Mouse (Mus musculus): ENCODE data around the gene Araf. TPM values are rescaled to one million over a fixed set of nuclear protein-coding genes. Genes with fewer than 3 reads are reported as not detected.

Araf gene
- total RNA-seq, 1 experiment from 2014 or later, result 65.5 TPM

DNA sequence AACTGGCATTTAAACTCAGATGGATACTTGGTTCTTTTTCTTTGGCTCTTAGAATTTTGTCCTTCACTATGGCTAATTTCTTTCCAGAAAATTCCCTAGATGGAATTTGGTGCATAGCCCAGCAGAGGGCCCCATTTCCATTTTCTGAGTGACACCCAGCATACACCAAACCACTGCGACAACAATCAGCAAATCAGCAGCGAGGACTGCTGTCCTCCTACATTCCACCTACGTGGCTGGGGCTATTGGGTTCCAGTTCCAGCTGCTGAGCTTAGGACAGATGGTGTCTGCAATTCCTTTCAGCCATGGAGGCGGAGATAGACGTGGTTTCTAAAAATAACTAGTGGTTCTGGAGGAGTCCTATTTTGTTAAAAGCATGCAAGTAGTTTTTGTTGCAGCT lies 31.3 kb downstream of the Araf start:
- ATAC-seq (replicated peaks; ENCODE audit: insufficient number of reproducible peaks, low FRiP score, low TSS enrichment, poor library complexity, severe bottlenecking), result no peak

DNA sequence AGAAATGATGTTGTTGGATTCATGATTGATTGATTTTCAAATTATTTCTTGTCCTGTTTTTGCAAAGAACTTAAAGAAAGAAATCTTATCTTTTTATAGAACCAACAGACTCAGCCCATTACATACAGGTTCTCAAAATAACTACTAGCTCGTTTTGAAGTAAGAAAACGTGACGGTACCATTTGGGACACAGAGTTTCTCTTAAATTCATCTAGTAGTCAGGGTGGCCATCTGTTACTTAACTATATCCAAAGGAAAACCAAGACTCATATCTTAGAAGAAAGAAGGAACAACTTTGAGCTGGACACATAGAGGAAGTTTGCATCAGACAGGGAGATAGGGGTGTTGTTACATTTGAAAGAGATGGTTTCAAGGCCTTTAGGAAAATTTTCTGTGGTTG lies 49.6 kb downstream of the Araf start:
- no peak for ATAC-seq (replicated peaks; ENCODE audit: insufficient number of reproducible peaks, low FRiP score, low TSS enrichment, poor library complexity, severe bottlenecking)

DNA sequence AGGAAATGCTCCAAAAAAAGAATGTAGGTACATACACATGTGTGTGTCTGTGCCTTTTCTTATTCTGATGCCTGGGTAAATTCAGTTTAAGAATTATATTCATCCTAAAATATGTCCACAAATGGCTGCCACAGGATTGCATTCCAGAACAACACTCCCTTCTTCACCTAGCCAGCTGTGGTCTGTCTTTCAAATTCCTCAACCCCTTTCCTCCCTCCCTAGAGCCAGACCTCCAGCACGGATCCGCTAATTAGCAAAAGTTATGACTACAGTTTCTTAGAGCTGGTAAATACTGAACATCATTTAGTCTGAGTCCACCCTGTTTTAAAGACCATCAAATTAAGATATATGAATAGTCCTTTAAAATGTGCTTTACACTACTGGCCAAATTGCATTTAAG lies 50.2 kb downstream of the Araf start:
- ATAC-seq (replicated peaks; ENCODE audit: insufficient number of reproducible peaks, low FRiP score, low TSS enrichment, poor library complexity, severe bottlenecking), result no peak

DNA sequence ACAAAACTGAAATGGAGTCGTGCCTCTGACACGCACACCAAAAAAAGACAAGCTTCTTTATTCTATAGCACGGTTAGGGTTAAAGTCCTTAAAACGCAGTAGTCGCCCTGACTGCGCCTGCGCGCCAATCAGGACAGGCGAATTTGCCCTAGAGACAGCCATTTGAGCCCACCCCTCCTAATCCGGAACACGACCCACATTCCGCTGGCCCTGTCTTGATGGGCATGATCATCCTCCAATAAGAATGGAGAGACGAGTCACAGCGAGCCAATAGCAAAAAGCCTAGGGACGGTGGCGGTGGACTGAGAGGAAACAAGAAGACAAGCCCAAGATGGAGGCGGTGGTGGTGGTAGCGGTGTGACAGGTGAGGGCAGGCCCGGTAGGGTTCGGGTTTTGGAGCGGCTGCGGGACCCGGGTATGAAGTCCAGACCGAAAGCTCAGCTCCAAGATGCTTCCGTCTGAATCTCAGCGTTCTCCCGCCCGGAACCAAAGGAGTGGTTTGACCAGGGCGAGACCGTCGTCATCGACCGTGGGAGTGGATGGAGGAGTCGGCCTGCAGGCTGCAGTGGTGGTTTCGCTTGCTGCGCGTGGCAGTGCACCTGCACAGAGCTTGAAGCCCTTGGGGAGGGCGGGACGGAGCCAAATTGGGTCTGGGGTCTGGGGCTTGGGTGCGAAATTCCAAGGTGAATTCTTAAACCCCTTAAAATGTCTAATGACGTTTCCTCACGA lies 50.8 kb downstream of the Araf start:
- peak; percentile 100 for ATAC-seq (replicated peaks; ENCODE audit: insufficient number of reproducible peaks, low FRiP score, low TSS enrichment, poor library complexity, severe bottlenecking)

DNA sequence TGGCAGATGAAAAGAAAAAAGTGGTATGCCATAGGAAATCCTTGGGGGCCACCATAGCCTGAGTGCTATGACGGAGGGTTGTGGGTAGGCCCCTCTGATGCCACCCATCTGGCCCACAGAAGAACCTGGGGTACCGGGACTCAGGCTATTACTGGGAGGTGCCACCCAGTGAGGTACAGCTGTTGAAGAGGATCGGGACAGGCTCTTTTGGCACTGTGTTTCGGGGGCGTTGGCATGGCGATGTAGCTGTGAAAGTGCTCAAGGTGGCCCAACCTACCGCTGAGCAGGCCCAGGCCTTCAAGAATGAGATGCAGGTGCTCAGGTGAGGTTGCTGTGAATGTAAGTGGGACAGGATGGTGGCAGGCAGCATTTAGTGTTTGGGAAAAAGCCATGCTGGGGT lies 56.2 kb downstream of the Araf start:
- ATAC-seq (replicated peaks; ENCODE audit: insufficient number of reproducible peaks, low FRiP score, low TSS enrichment, poor library complexity, severe bottlenecking), result no peak

DNA sequence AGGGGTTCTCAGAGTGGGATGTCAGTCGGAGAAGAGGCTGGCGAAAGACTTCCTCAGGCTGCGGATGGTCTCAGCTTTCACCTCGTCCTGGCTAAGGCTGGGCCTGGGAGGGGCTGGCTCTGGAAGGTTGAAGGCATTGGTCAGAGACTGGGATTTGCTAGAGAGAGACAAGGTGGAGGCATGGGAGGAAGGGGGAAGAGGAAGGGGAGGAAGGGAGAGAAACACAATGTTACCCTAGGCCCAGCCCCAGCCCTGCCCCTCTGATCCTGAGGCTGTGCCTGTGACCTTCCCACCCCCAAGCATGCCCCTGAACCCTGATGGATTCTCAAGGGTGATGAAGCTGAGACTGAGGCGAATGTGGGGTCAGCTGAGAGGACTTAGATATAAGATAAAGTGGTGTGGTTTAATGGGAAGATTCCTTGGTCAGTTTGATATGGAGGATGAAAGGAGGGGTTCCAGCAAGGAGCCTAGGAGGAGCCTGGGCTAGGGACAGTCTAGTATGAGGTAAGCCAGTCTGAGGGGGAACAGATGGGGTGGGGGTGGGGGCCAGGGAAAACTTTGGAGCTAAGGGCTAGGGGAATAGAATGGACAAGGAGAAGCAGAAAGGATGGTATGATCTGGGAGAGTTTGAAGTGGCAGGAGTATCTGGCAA lies 64.0 kb downstream of the Araf start:
- no peak for ATAC-seq (replicated peaks; ENCODE audit: insufficient number of reproducible peaks, low FRiP score, low TSS enrichment, poor library complexity, severe bottlenecking)

DNA sequence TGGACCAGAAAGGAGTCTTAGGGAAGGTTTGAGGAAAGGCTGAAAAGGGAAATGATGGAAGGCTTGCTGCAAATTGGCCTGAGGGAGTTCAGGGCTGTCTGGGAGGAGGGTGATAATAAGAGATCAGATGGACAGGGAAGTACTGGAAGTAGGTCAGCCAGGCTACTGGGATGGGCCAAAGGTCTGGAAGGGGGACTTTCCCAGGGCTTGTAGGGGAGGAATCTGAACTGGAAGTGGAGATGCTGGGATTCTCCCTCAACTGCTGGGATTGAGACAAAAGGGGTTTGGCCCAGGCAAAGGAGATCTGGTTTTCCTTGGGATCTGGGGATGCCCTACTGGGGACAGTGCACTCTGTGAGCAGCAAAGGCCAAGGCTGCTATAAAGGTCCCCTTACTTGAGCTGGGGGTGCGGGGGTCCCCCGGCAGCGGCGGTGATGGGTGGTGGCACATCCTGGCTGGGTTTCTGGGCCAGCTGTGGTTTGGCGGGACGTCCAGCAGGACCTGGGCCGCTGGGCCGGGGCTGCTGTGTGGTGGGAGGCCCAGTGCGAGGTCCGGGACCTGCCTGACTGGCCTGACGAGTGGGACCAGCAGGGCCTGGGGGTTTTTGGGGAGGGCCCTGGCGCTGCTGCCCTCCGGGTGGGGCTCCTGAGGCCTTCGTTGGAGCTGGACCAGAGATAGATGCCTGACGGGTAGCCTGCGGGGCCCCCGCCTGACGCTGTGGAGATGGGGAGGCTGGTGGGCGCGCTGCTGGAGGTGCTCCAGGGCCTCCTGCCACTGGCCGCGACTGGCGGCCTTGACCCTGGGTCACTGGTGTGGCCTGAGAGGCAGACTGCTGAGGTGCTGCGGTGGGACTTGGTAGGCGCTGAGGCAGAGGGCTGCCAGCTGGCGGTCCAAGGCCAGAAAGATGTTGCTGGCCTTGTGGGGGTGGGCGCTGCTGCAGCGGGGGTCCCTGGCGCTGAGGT lies 64.8 kb downstream of the Araf start:
- ATAC-seq (replicated peaks; ENCODE audit: insufficient number of reproducible peaks, low FRiP score, low TSS enrichment, poor library complexity, severe bottlenecking), result no peak

DNA sequence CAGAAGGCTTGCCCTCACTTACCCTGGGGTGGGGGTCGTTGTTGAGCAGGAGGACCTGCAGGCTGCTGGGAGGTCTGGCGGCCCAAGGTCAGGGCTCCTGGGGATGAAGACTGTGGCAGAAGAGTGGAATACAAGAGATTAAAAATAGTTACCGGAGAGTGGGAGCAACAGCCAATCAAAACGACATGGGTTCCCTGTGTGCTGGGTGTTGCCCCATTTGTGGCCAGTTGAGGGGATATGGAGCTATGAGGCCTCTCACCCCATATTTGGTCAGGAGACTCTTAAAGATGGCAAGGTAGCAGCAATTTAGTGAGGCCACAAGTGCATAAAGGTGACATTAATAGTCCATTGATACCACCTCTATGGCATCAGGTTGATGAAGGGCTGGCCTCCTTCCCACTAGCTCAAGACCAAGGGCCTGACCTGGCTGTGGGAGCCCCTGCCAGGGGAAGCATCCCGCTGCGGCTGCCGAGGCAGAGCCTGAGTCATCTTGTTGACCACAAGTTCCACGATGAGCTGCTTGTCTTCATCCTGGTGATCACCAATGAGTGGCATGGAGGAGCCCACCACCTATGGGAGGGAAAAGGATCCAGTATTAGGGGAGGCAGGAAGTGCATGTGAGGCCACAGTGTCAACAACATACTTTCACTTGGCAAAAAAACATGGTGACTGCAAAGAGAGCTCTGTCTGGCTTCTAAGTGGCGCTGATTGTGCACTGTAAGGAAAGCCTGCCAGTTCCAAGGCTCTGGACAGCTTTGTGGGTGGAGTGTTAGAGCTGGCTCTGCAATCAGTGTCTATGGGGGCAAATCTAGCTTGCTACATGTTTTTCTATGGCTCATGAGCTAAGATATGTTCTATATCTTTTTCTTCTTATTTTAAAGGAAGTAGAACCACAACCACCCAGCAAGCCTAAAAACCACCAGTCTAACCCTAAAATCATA lies 65.8 kb downstream of the Araf start:
- no peak for ATAC-seq (replicated peaks; ENCODE audit: insufficient number of reproducible peaks, low FRiP score, low TSS enrichment, poor library complexity, severe bottlenecking)

DNA sequence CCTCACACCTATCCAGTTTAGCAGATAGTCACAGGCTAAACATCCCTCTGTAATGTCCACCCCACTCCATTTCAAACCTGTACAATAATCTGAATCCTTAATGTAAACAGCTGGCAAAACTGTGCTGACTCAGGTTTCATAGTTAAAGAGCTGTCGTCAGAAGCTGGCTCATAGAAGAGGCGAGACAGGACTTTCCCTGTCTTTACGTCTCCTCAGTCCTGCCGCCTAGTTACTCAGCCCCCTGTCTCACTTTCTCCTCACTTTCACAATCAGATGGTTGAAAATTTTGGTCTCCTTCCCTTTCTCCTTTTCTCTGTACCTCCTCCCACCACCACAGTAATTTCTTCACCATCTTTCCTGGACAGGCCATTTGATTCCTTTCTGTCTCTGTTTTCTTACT lies 70.5 kb downstream of the Araf start:
- ATAC-seq (replicated peaks; ENCODE audit: insufficient number of reproducible peaks, low FRiP score, low TSS enrichment, poor library complexity, severe bottlenecking), result no peak

DNA sequence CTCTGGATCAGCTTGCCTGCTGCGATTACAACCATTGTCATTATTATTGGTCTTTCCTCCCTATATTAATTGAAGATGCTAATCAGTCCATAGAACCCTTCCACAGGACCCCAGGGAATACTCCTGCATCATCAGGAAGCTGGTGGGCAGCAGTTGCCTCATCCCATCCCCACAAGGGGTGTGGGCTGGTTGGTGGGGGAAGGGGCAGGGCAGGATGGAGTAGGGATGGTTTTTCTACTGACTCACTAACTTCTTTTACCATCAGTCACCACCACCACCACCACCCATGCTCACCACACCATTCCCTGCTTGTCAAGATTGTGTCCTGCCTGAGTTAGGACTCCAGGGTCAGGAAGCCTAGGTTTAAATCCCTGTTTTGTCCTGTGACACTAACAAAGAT lies 71.6 kb downstream of the Araf start:
- no peak for ATAC-seq (replicated peaks; ENCODE audit: insufficient number of reproducible peaks, low FRiP score, low TSS enrichment, poor library complexity, severe bottlenecking)

DNA sequence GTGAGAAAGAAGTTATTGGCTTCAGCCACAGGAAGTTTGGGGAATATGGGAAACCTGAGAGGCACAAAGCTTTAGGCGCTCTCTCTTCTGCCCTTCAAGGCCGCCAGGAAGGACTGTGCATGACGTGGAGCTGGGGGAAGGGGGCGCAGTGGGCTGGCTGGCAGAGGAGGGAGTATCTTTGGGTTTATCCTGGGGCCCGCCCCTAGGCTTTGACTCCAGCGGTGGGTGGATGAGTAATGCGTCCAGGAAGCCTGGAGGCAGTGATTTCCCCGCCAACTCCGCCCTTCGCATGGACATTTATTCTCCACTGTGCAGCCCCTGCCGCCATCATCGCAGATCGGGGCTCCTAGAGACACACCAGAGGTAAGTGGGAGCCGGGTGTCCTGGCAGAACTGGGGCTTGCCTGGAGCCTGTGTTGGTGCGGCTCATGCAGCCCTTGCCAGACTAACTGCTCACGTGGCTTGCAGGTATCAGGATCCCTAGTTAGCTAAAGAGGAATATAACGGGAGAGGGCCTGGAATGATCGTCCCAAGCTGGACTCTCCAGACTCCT lies 72.4 kb downstream of the Araf start, which contains the start of gene Timp1:
Timp1 (plus strand) TSS at position 205 of the 552 bp plus-strand sequence.
- ATAC-seq (replicated peaks; ENCODE audit: insufficient number of reproducible peaks, low FRiP score, low TSS enrichment, poor library complexity, severe bottlenecking), result no peak

DNA sequence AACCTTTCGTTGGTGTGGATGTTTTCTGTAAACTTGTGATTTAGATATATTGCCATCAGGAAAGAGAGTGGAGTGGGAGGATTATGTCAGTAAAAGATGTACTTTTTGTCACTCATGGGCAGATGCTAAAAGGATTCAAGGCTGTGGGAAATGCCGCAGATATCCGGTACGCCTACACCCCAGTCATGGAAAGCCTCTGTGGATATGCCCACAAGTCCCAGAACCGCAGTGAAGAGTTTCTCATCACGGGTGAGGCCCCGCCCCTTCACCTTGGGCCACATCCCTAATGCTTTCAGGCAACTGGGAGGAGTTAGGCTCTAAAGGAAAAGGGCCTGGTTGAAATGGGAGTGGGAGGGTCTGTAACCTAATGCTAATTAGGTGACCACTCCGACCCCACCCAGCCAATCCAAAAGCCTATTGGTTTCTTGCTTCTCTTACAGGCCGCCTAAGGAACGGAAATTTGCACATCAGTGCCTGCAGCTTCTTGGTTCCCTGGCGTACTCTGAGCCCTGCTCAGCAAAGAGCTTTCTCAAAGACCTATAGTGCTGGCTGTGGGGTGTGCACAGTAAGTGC lies 75.4 kb downstream of the Araf start:
- no peak for ATAC-seq (replicated peaks; ENCODE audit: insufficient number of reproducible peaks, low FRiP score, low TSS enrichment, poor library complexity, severe bottlenecking)

DNA sequence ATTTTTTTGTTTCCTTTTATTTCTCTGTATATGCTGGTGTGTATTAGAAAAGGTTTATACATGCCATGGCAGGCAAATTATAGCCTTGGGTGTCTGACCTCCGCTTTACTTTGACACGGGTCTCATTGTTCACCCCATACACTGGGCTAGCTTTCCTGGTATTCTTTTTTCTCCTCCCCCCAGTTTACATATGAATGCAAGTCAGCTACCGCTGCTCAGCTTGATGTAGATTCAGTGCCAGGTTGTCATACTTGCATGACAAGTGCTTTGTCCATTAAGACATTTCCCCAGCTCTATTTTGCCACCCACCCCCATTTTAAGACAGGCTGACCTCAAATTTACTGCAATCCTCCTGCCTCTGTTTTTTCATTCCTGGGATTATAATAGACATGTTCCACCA lies 77.6 kb downstream of the Araf start:
- no peak for ATAC-seq (replicated peaks; ENCODE audit: insufficient number of reproducible peaks, low FRiP score, low TSS enrichment, poor library complexity, severe bottlenecking)

DNA sequence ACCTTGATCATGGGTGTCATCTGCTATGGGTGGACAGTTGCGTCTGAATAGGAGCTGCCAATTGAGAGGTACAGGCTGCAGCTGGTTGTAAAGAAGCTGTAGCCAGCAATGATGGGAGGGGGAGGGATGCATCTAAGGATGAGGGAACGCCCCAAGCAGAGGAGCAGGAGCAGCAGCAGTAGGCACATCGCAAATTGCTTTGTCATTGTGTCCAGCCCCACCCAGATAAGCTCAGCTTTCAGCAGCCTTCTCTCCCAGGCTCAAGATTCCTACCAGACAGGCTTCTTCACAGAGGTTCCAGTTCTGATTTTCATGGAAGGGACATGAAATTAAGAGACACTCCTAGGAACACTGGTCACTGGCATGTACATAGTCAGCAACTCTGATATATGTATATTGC lies 112.5 kb downstream of the Araf start:
- ATAC-seq (replicated peaks; ENCODE audit: insufficient number of reproducible peaks, low FRiP score, low TSS enrichment, poor library complexity, severe bottlenecking), result no peak
